Mouse (Mus musculus): Measurements from ENCODE around the gene Prr14l. TPM values are rescaled to one million over a fixed set of nuclear protein-coding genes. Genes with fewer than 3 reads are reported as not detected.
A peak's percentile ranks its signal among the peaks of the same experiment; 100 is the strongest.

Prr14l gene
- polyA plus RNA-seq, 1 experiment from 2014 or later = 14.1 TPM

DNA sequence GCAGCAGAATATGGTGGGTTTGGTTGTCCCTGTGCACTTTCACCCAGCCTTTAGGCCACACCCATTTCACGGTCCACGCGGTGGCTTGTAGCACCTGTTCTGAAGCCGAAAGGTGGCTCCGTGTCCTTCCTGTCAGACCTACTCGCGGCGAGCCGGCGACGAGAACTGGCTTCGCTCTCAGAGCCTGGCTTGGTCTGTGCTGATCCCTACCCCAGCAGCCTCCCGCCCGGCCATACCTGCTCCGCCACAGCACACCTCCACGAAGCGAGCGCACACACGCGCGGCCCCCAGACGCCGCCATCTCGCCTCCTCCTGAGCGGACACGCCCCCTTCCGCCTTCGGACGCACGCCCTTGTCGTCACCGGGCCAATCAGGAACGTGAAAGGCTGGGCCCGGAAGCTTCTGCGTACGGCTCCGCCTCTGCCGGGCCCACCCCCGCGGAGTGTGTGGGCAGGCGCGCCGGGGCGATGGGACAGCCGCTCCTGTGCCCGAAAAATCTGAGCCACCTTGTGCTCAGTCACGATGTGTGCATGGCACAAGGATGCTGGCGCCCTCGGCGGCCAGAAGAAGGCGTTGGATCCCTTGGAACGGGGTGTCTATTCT lies 68.6 kb downstream of the Prr14l start, which contains the start of gene Pisd:
Pisd (minus strand) TSS at position 334 of the 603 bp plus-strand sequence.
- peaks cover 0 to 8% of the 10 kb centered on the region in 2 experiments; a peak in 2 of 4 replicates for H3K4me1 ChIP-seq (ENCODE audit: control insufficient read depth in 2 of 2, insufficient read depth in 2 of 2, low read length in 2 of 2)
- peaks cover 18% of the 10 kb centered on the region for H3K36me3 ChIP-seq (ENCODE audit: control insufficient read depth, insufficient read depth, low read length)
- H3K9ac ChIP-seq (ENCODE audit: low read length) = peak within 1 kb of the TSS; percentile 81
- peak within 1 kb of the TSS; percentile 95 for H3K4me2 ChIP-seq (ENCODE audit: low read length)
- under 1% methylated on average over 52 of the region's 52 CpGs for WGBS
- no peaks in the 10 kb centered on the region for H3K9me3 ChIP-seq (ENCODE audit: control insufficient read depth, low read length)
- ATAC-seq (ENCODE audit: insufficient number of reproducible peaks, insufficient read depth, low FRiP score, low read depth) = peak; percentile 99
- H3K27ac ChIP-seq (replicated peaks in 1 of 2; ENCODE audit: control insufficient read depth in 1 of 2, insufficient read depth in 1 of 2, low read depth in 2 of 2, low read length in 2 of 2) = peak within 1 kb of the TSS in 1 of 2 experiments; percentile 49; a peak in 1 of 4 replicates
- H3K27me3 ChIP-seq (ENCODE audit: control insufficient read depth, insufficient read depth, low read length) = no peaks in the 10 kb centered on the region
- H3K4me3 ChIP-seq (ENCODE audit: control insufficient read depth in 1 of 2, insufficient read depth in 1 of 2, low read depth in 1 of 2, low read length in 2 of 2) = peak within 1 kb of the TSS; percentile 68 to 92

DNA sequence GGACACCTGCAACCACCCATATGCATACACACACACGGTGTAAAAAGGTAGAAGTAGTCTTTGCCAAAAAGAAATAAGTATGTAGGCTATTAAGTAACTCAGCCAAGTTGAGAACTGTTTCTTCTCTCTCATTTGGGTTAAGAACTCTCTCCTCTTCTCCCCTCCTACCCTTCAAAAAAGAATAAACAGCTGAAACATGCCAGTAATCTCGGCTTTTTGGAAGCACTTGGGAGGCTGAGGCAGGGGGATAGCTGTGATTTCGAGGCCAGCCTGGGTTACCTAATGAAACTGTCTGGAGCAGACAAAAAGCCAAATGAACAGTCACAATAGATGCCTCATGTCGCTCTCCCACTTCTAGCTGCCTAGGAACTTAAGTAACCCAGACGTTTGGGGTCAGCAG lies 69.3 kb downstream of the Prr14l start:
- Histone ChIP-seq H3K4me3 (ENCODE audit: control insufficient read depth in 1 of 2, insufficient read depth in 1 of 2, low read depth in 1 of 2, low read length in 2 of 2) (peak overlapping the region; percentile 68 to 92), H3K27me3 (ENCODE audit: control insufficient read depth, insufficient read depth, low read length) (no peaks in the 10 kb centered on the region), H3K4me1 (ENCODE audit: control insufficient read depth in 2 of 2, insufficient read depth in 2 of 2, low read length in 2 of 2) (peaks cover 0 to 8% of the 10 kb centered on the region in 2 experiments; a peak in 2 of 4 replicates), H3K9ac (ENCODE audit: low read length) (peak overlapping the region; percentile 81), H3K27ac (replicated peaks in 1 of 2; ENCODE audit: control insufficient read depth in 1 of 2, insufficient read depth in 1 of 2, low read depth in 2 of 2, low read length in 2 of 2) (no peak overlapping the region), H3K4me2 (ENCODE audit: low read length) (peak overlapping the region; percentile 95), H3K36me3 (ENCODE audit: control insufficient read depth, insufficient read depth, low read length) (peaks cover 17% of the 10 kb centered on the region), H3K9me3 (ENCODE audit: control insufficient read depth, low read length) (no peaks in the 10 kb centered on the region)
- WGBS = 24% methylated on average over 5 of the region's 5 CpGs
- no peak for ATAC-seq (ENCODE audit: insufficient number of reproducible peaks, insufficient read depth, low FRiP score, low read depth)

DNA sequence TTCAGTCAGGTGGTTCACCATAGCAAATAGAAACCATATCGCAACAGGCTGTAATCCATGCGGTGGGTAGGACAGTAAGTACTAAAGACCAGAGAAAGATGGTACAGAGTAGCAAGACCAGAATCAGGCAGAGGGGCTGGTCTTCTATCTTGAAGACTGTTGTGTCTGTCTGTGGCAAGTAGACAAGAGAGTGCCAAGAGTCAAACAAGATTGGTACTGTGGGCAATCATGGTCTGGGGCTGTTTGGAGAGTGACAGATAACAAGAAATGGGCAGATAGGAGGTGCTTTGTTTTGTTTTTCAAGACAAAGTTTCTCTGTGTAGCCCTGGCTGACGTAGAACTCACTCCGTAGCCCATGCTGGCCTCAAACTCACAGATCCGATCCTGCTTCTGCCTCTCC lies 72.5 kb downstream of the Prr14l start:
- Histone ChIP-seq H3K4me3 (ENCODE audit: control insufficient read depth in 1 of 2, insufficient read depth in 1 of 2, low read depth in 1 of 2, low read length in 2 of 2) (no peak overlapping the region), H3K4me2 (ENCODE audit: low read length) (no peak overlapping the region), H3K36me3 (ENCODE audit: control insufficient read depth, insufficient read depth, low read length) (no peaks in the 10 kb centered on the region), H3K9me3 (ENCODE audit: control insufficient read depth, low read length) (no peaks in the 10 kb centered on the region), H3K9ac (ENCODE audit: low read length) (no peak overlapping the region), H3K4me1 (ENCODE audit: control insufficient read depth in 2 of 2, insufficient read depth in 2 of 2, low read length in 2 of 2) (peaks cover 0 to 8% of the 10 kb centered on the region in 2 experiments; a peak in 2 of 4 replicates), H3K27me3 (ENCODE audit: control insufficient read depth, insufficient read depth, low read length) (no peaks in the 10 kb centered on the region), H3K27ac (replicated peaks in 1 of 2; ENCODE audit: control insufficient read depth in 1 of 2, insufficient read depth in 1 of 2, low read depth in 2 of 2, low read length in 2 of 2) (no peak overlapping the region)
- ATAC-seq (ENCODE audit: insufficient number of reproducible peaks, insufficient read depth, low FRiP score, low read depth) = no peak
- 91% methylated on average over 5 of the region's 5 CpGs for WGBS

DNA sequence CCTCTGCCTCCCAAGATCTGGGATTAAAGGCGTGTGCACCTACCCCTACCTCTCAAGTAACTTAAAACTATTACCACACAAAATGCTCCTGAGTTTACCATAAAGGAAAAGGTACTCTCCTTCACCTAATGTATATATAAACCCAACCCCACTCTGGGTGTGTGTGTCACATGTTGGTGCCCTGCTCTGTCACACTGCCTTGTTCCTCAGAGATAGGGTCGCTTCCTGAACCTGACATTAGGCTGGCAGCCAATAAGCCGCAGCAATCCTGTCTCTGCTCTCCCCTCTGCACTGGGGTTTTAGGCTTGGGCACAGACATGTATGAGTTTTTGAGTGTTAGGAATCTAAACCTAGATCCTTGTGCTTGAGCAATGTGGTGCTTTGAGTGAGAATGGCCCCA lies 75.9 kb downstream of the Prr14l start:
- WGBS = 76% methylated on average over 3 of the region's 3 CpGs
- Histone ChIP-seq H3K4me1 (ENCODE audit: control insufficient read depth in 2 of 2, insufficient read depth in 2 of 2, low read length in 2 of 2) (no peaks in the 10 kb centered on the region), H3K27ac (replicated peaks in 1 of 2; ENCODE audit: control insufficient read depth in 1 of 2, insufficient read depth in 1 of 2, low read depth in 2 of 2, low read length in 2 of 2) (no peak overlapping the region), H3K27me3 (ENCODE audit: control insufficient read depth, insufficient read depth, low read length) (no peaks in the 10 kb centered on the region), H3K36me3 (ENCODE audit: control insufficient read depth, insufficient read depth, low read length) (peaks cover 11% of the 10 kb centered on the region; the same call in 1 of the 2 replicates), H3K9me3 (ENCODE audit: control insufficient read depth, low read length) (no peaks in the 10 kb centered on the region), H3K4me2 (ENCODE audit: low read length) (no peak overlapping the region), H3K9ac (ENCODE audit: low read length) (no peak overlapping the region), H3K4me3 (ENCODE audit: control insufficient read depth in 1 of 2, insufficient read depth in 1 of 2, low read depth in 1 of 2, low read length in 2 of 2) (no peak overlapping the region)
- no peak for ATAC-seq (ENCODE audit: insufficient number of reproducible peaks, insufficient read depth, low FRiP score, low read depth)

DNA sequence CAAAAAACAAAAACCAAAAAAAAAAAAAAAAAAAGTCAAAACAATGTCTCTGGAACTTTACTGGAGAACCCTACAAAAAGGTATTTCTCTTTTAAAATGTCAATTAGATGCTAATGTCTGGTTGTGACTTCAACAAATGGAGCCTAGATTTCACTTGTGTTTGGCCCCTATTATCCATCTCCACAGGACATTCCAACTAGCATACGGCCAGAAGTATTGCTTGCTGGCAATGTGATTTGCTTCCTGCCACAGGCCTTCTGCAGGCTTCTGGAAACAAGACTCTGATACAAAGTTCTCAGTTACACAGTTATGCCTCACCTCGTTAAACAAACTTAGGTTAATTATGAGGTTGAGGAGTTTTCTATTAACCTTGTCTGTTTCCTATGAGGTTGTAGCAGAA lies 81.7 kb downstream of the Prr14l start:
- H3K4me1 ChIP-seq (ENCODE audit: control insufficient read depth in 2 of 2, insufficient read depth in 2 of 2, low read length in 2 of 2) = 0 out of 4 replicates have a peak, but pooled peaks cover 0 to 4% of the 10 kb centered on the region in 2 experiments
- no peak overlapping the region for H3K9ac ChIP-seq (ENCODE audit: low read length)
- no peak overlapping the region for H3K4me2 ChIP-seq (ENCODE audit: low read length)
- H3K27ac ChIP-seq (replicated peaks in 1 of 2; ENCODE audit: control insufficient read depth in 1 of 2, insufficient read depth in 1 of 2, low read depth in 2 of 2, low read length in 2 of 2) = no peak overlapping the region
- H3K9me3 ChIP-seq (ENCODE audit: control insufficient read depth, low read length) = no peaks in the 10 kb centered on the region
- H3K4me3 ChIP-seq (ENCODE audit: control insufficient read depth in 1 of 2, insufficient read depth in 1 of 2, low read depth in 1 of 2, low read length in 2 of 2) = no peak overlapping the region
- 88% methylated on average over 2 of the region's 2 CpGs for WGBS
- no peaks in the 10 kb centered on the region for H3K27me3 ChIP-seq (ENCODE audit: control insufficient read depth, insufficient read depth, low read length)
- peaks cover 18% of the 10 kb centered on the region; the same call in 1 of the 2 replicates for H3K36me3 ChIP-seq (ENCODE audit: control insufficient read depth, insufficient read depth, low read length)
- ATAC-seq (ENCODE audit: insufficient number of reproducible peaks, insufficient read depth, low FRiP score, low read depth) = no peak

DNA sequence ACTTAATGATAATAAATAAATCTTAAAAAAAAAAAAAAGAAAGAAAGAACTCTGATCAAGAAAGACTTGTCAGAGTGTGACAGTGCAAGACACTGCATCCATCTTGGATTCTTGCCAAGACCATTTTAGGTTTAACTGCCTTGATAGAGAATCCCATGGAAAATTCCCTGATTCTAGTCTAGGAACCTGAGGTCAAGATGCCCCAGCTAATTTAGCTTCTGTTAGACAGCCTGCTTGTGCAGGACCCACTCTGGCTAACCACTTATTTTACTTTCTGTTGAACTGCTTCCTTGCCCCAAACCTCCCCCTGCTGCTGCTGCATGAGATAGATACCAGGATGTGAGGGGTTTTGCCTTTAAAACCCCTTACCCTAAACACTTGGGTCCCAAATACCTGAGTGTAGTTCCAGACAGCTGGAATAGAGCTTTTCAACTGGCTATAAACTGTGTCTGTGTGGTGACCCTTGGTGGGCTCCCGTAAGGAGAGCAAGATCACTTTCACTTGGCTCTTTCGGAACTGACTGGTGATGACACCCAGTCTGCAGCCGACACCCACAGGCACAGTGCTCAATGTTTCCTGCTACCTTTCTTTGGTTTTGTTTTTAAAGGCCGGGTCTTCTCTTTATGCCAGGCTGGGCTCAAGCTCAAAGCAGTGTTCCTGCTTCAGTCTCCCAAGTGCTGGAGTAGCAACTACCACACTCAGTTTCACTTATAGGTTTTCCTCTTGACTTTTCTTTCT lies 86.3 kb downstream of the Prr14l start:
- Histone ChIP-seq H3K36me3 (ENCODE audit: control insufficient read depth, insufficient read depth, low read length) (peaks cover 15% of the 10 kb centered on the region; the same call in 1 of the 2 replicates), H3K27ac (replicated peaks in 1 of 2; ENCODE audit: control insufficient read depth in 1 of 2, insufficient read depth in 1 of 2, low read depth in 2 of 2, low read length in 2 of 2) (no peak overlapping the region), H3K4me2 (ENCODE audit: low read length) (no peak overlapping the region), H3K9ac (ENCODE audit: low read length) (no peak overlapping the region), H3K4me1 (ENCODE audit: control insufficient read depth in 2 of 2, insufficient read depth in 2 of 2, low read length in 2 of 2) (0 out of 4 replicates have a peak, but pooled peaks cover 0 to 4% of the 10 kb centered on the region in 2 experiments), H3K9me3 (ENCODE audit: control insufficient read depth, low read length) (no peaks in the 10 kb centered on the region), H3K27me3 (ENCODE audit: control insufficient read depth, insufficient read depth, low read length) (no peaks in the 10 kb centered on the region), H3K4me3 (ENCODE audit: control insufficient read depth in 1 of 2, insufficient read depth in 1 of 2, low read depth in 1 of 2, low read length in 2 of 2) (no peak overlapping the region)
- 82% methylated on average over 4 of the region's 4 CpGs for WGBS
- ATAC-seq (ENCODE audit: insufficient number of reproducible peaks, insufficient read depth, low FRiP score, low read depth) = no peak

DNA sequence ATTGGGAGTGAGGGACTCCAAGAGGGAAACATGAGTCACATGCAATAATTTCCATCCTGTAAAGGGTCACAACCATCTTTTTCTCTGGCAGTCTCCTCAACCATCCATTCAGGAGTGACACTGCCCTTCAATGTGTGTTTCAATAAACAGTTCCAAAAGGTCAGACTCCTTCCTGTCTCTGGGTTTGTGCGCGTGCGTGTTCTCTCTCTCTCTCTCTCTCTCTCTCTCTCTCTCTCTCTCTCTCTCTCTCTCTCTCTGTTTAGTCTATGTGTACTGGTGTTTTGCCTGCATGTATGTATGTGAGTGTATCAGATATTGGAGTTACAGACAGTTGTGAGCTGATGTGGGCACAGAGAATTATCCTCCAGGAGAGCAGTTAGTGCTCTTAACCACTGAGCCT lies 87.1 kb downstream of the Prr14l start:
- ATAC-seq (ENCODE audit: insufficient number of reproducible peaks, insufficient read depth, low FRiP score, low read depth) = no peak
- WGBS = 75% methylated on average over 3 of the region's 3 CpGs
- Histone ChIP-seq H3K4me1 (ENCODE audit: control insufficient read depth in 2 of 2, insufficient read depth in 2 of 2, low read length in 2 of 2) (peaks cover 0 to 6% of the 10 kb centered on the region in 2 experiments; a peak in 1 of 4 replicates), H3K9ac (ENCODE audit: low read length) (no peak overlapping the region), H3K4me2 (ENCODE audit: low read length) (no peak overlapping the region), H3K9me3 (ENCODE audit: control insufficient read depth, low read length) (no peaks in the 10 kb centered on the region), H3K27me3 (ENCODE audit: control insufficient read depth, insufficient read depth, low read length) (no peaks in the 10 kb centered on the region), H3K4me3 (ENCODE audit: control insufficient read depth in 1 of 2, insufficient read depth in 1 of 2, low read depth in 1 of 2, low read length in 2 of 2) (no peak overlapping the region), H3K27ac (replicated peaks in 1 of 2; ENCODE audit: control insufficient read depth in 1 of 2, insufficient read depth in 1 of 2, low read depth in 2 of 2, low read length in 2 of 2) (no peak overlapping the region), H3K36me3 (ENCODE audit: control insufficient read depth, insufficient read depth, low read length) (peaks cover 14% of the 10 kb centered on the region; the same call in 1 of the 2 replicates)
